Mouse (Mus musculus) stomach, postnatal 0 days (tissue): ENCODE results near the gene P2ry4.

Experiments used
- CTCF ChIP-seq: IDR thresholded peaks from 2 replicates; pipeline ENCODE4 v1.5.1; 2016; ENCODE audit warnings: antibody characterized with exemption, low read depth, mild to moderate bottlenecking, moderate library complexity
- EP300 ChIP-seq: optimal IDR thresholded peaks from 2 replicates; pipeline ENCODE3; 2016; ENCODE audit warnings: antibody characterized with exemption

DNA sequence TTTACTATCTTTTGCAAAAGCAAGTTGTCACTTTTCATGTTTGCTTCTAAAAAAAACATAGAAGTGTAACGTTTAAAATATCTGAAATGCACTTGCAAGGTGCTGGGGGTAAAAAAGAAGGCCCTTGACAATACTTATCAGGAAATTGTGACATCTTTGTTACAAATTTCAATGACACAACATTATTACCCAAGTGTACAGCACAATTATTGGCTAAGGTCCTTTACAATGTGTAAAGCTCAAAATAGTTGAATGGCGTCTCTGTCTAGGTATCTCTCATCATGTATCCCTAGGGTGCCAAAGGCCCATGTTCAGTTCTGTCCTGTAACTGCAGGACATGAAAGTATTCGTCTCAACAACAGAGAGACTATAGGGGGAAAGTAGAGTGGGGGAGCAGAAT is 38.6 kb downstream of the P2ry4 start:
- no peak for TF ChIP-seq CTCF
- TF ChIP-seq EP300 = no peak
